Mouse (Mus musculus): ENCODE measurements around the gene Hpca. TPM values are rescaled to one million over a fixed set of nuclear protein-coding genes. Genes with fewer than 3 reads are reported as not detected.
A peak's percentile ranks its signal among the peaks of the same experiment; 100 is the strongest.

Hpca gene
- total and polyA plus RNA-seq, 2 experiments, result 0.18 to 0.23 TPM

- TF ChIP-seq POLR2A (IDR thresholded peaks at IDR 0.05; ENCODE audit: extremely low read depth, insufficient read depth, low read length), result no peak
- no peak for TF ChIP-seq CTCF (IDR thresholded peaks at IDR 0.05; ENCODE audit: low read depth, low read length)
- Histone ChIP-seq H3K4me1 (ENCODE audit: control insufficient read depth, insufficient read depth, low read length) (peaks cover 12% of the 10 kb centered on the region), H3K79me2 (ENCODE audit: control insufficient read depth, insufficient read depth, low read length) (no peaks in the 10 kb centered on the region), H3K27ac (replicated peaks; ENCODE audit: insufficient read depth, low read depth, low read length) (peak overlapping the region; percentile 53), H3K4me3 (ENCODE audit: insufficient read depth, low read depth, low read length) (no peak overlapping the region), H3K27me3 (ENCODE audit: control insufficient read depth, insufficient read depth, low read length) (0 out of 2 replicates have a peak, but pooled peaks cover 2% of the 10 kb centered on the region), H3K36me3 (ENCODE audit: control insufficient read depth, insufficient read depth, low read length) (no peaks in the 10 kb centered on the region), H3K9ac (ENCODE audit: low read depth, low read length) (peak overlapping the region; percentile 29)
- DNase-seq (ENCODE audit: extremely low read depth, low read depth, low spot score), result peak; percentile 82
- 11% methylated on average over 14 of the region's 14 CpGs for WGBS
Measured at GRCm38 (mm10) chr4:129102133-129102829, 19.6 kb downstream of the Hpca start.

- Histone ChIP-seq H3K4me1 (ENCODE audit: control insufficient read depth, insufficient read depth, low read length) (peaks cover 3% of the 10 kb centered on the region; the same call in 1 of the 2 replicates), H3K27me3 (ENCODE audit: control insufficient read depth, insufficient read depth, low read length) (no peaks in the 10 kb centered on the region), H3K36me3 (ENCODE audit: control insufficient read depth, insufficient read depth, low read length) (no peaks in the 10 kb centered on the region), H3K4me3 (ENCODE audit: insufficient read depth, low read depth, low read length) (no peak overlapping the region), H3K79me2 (ENCODE audit: control insufficient read depth, insufficient read depth, low read length) (no peaks in the 10 kb centered on the region), H3K9ac (ENCODE audit: low read depth, low read length) (no peak overlapping the region), H3K27ac (replicated peaks; ENCODE audit: insufficient read depth, low read depth, low read length) (no peak overlapping the region)
- WGBS, result 88% methylated on average over 7 of the region's 7 CpGs
- TF ChIP-seq POLR2A (IDR thresholded peaks at IDR 0.05; ENCODE audit: extremely low read depth, insufficient read depth, low read length) (no peak), CTCF (IDR thresholded peaks at IDR 0.05; ENCODE audit: low read depth, low read length) (no peak)
- no peak for DNase-seq (ENCODE audit: extremely low read depth, low read depth, low spot score)
Measured at GRCm38 (mm10) chr4:129097006-129097405, 24.8 kb downstream of the Hpca start.

DNA sequence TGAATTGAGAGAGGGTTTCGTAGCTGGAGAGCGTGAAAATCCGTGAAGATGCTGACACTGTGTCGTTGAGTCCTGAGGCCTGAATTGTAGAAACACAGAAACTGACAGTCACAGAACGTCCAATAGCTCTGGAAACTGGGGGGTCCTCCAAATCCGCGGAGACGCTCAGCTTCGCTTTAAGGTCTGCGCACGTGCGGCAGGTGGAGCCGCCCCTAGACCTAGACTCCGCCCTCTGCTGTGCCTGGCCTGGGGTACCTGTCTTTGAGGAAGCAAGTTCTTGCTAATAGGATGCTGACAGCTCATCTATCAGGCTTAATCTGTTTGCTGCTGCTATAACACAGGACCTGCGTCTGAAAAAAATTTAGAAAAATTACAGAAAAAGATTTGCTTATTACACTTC lies 26.6 kb downstream of the Hpca start:
- no peak for DNase-seq (ENCODE audit: extremely low read depth, low read depth, low spot score)
- no peaks in the 10 kb centered on the region for H3K27me3 ChIP-seq (ENCODE audit: control insufficient read depth, insufficient read depth, low read length)
- no peak overlapping the region for H3K27ac ChIP-seq (replicated peaks; ENCODE audit: insufficient read depth, low read depth, low read length)
- 39% methylated on average over 15 of the region's 15 CpGs for WGBS
- H3K36me3 ChIP-seq (ENCODE audit: control insufficient read depth, insufficient read depth, low read length), result no peaks in the 10 kb centered on the region
- H3K9ac ChIP-seq (ENCODE audit: low read depth, low read length), result no peak overlapping the region
- peaks cover 3% of the 10 kb centered on the region; the same call in 1 of the 2 replicates for H3K4me1 ChIP-seq (ENCODE audit: control insufficient read depth, insufficient read depth, low read length)
- TF ChIP-seq CTCF (IDR thresholded peaks at IDR 0.05; ENCODE audit: low read depth, low read length), result no peak
- no peak for TF ChIP-seq POLR2A (IDR thresholded peaks at IDR 0.05; ENCODE audit: extremely low read depth, insufficient read depth, low read length)
- H3K79me2 ChIP-seq (ENCODE audit: control insufficient read depth, insufficient read depth, low read length), result no peaks in the 10 kb centered on the region
- no peak overlapping the region for H3K4me3 ChIP-seq (ENCODE audit: insufficient read depth, low read depth, low read length)

DNA sequence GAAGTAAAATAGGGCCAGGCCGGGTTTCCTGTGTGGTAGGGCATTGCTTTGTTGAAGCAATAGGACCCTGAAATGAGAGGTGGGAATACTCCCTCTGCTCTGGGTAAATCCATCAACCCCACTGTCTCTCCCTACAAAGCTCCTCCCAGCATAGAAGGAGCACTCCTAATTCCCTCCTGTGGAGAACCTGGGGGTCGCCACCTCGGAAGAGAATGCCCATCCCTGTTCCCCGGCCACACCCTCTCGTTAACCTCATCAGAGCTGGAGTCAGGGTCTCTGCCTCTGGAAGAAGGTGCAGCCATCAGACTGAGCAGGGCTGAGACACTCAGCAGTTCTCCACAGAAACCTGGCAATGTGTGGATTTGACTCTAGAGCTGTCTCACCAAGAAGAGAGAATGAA lies 34.0 kb downstream of the Hpca start:
- H3K4me1 ChIP-seq (ENCODE audit: control insufficient read depth, insufficient read depth, low read length), result no peaks in the 10 kb centered on the region
- H3K9ac ChIP-seq (ENCODE audit: low read depth, low read length), result no peak overlapping the region
- no peaks in the 10 kb centered on the region for H3K79me2 ChIP-seq (ENCODE audit: control insufficient read depth, insufficient read depth, low read length)
- H3K36me3 ChIP-seq (ENCODE audit: control insufficient read depth, insufficient read depth, low read length), result peaks cover 6% of the 10 kb centered on the region; the same call in 1 of the 2 replicates
- H3K4me3 ChIP-seq (ENCODE audit: insufficient read depth, low read depth, low read length), result no peak overlapping the region
- no peak overlapping the region for H3K27ac ChIP-seq (replicated peaks; ENCODE audit: insufficient read depth, low read depth, low read length)
- WGBS, result 76% methylated on average over 5 of the region's 5 CpGs
- TF ChIP-seq POLR2A (IDR thresholded peaks at IDR 0.05; ENCODE audit: extremely low read depth, insufficient read depth, low read length) (no peak), CTCF (IDR thresholded peaks at IDR 0.05; ENCODE audit: low read depth, low read length) (no peak)
- DNase-seq (ENCODE audit: extremely low read depth, low read depth, low spot score), result no peak
- no peaks in the 10 kb centered on the region for H3K27me3 ChIP-seq (ENCODE audit: control insufficient read depth, insufficient read depth, low read length)

DNA sequence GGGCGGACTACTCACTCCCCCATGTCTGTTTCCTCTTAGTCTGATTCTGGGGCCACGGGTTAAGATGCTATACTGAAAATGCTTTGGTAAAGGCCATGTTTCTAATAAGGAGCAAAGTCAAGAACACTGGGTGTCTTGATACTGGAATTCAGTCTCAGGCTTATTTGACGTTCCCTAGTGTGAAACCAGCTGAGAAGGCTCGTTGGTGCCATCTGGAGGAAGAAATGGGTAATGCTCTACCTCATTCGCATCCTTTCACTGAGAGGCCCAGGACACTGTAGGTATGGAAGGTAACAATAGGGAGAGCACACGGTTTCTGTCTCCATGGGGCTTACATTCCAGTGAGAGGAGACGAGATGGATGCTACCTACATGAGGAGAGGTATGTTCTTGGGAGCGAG lies 35.8 kb downstream of the Hpca start:
- no peaks in the 10 kb centered on the region for H3K27me3 ChIP-seq (ENCODE audit: control insufficient read depth, insufficient read depth, low read length)
- peaks cover 9% of the 10 kb centered on the region; the same call in 1 of the 2 replicates for H3K36me3 ChIP-seq (ENCODE audit: control insufficient read depth, insufficient read depth, low read length)
- H3K27ac ChIP-seq (replicated peaks; ENCODE audit: insufficient read depth, low read depth, low read length), result no peak overlapping the region
- no peak overlapping the region for H3K9ac ChIP-seq (ENCODE audit: low read depth, low read length)
- no peak overlapping the region for H3K4me3 ChIP-seq (ENCODE audit: insufficient read depth, low read depth, low read length)
- H3K4me1 ChIP-seq (ENCODE audit: control insufficient read depth, insufficient read depth, low read length), result no peaks in the 10 kb centered on the region
- no peaks in the 10 kb centered on the region for H3K79me2 ChIP-seq (ENCODE audit: control insufficient read depth, insufficient read depth, low read length)
- TF ChIP-seq POLR2A (IDR thresholded peaks at IDR 0.05; ENCODE audit: extremely low read depth, insufficient read depth, low read length), result no peak
- peak; percentile 59 for TF ChIP-seq CTCF (IDR thresholded peaks at IDR 0.05; ENCODE audit: low read depth, low read length)
- 39% methylated on average over 8 of the region's 8 CpGs for WGBS
- peak; percentile 48 for DNase-seq (ENCODE audit: extremely low read depth, low read depth, low spot score)

GRCm38 (mm10) chr4:129084896-129085295 lies 36.9 kb downstream of the Hpca start:
- Histone ChIP-seq H3K9ac (ENCODE audit: low read depth, low read length) (no peak overlapping the region), H3K4me1 (ENCODE audit: control insufficient read depth, insufficient read depth, low read length) (no peaks in the 10 kb centered on the region), H3K79me2 (ENCODE audit: control insufficient read depth, insufficient read depth, low read length) (no peaks in the 10 kb centered on the region), H3K27me3 (ENCODE audit: control insufficient read depth, insufficient read depth, low read length) (no peaks in the 10 kb centered on the region), H3K36me3 (ENCODE audit: control insufficient read depth, insufficient read depth, low read length) (peaks cover 18% of the 10 kb centered on the region; the same call in 1 of the 2 replicates), H3K27ac (replicated peaks; ENCODE audit: insufficient read depth, low read depth, low read length) (no peak overlapping the region), H3K4me3 (ENCODE audit: insufficient read depth, low read depth, low read length) (no peak overlapping the region)
- no peak for DNase-seq (ENCODE audit: extremely low read depth, low read depth, low spot score)
- 95% methylated on average over 9 of the region's 9 CpGs for WGBS
- TF ChIP-seq CTCF (IDR thresholded peaks at IDR 0.05; ENCODE audit: low read depth, low read length) (no peak), POLR2A (IDR thresholded peaks at IDR 0.05; ENCODE audit: extremely low read depth, insufficient read depth, low read length) (no peak)
